Mouse (Mus musculus): Measurements from ENCODE around the gene Pou2f1.
A peak's percentile ranks its signal among the peaks of the same experiment; 100 is the strongest.

Gene Pou2f1

GRCm38 (mm10) chr1:165961676-165962364 is 40.7 kb downstream of the Pou2f1 start:
- no peak for DNase-seq (ENCODE audit: low spot score in 2 of 2)

- no peak for DNase-seq (ENCODE audit: low spot score in 2 of 2)
Measured at GRCm38 (mm10) chr1:165958159-165958558, 44.3 kb downstream of the Pou2f1 start.

GRCm38 (mm10) chr1:165948214-165948813 is 54.2 kb downstream of the Pou2f1 start:
- no peak for DNase-seq (ENCODE audit: low spot score in 2 of 2)

- DNase-seq (ENCODE audit: low spot score in 2 of 2): no peak
Measured at GRCm38 (mm10) chr1:165943270-165943669, 59.2 kb downstream of the Pou2f1 start.

- DNase-seq (ENCODE audit: low spot score in 2 of 2): no peak
Measured at GRCm38 (mm10) chr1:165935466-165935818, 67.0 kb downstream of the Pou2f1 start.

GRCm38 (mm10) chr1:165934648-165935465 is 67.6 kb downstream of the Pou2f1 start:
- DNase-seq (ENCODE audit: low spot score in 2 of 2): no peak

GRCm38 (mm10) chr1:165933915-165934647 is 68.4 kb downstream of the Pou2f1 start:
- no peak for DNase-seq (ENCODE audit: low spot score in 2 of 2)

GRCm38 (mm10) chr1:165932842-165933241 is 69.6 kb downstream of the Pou2f1 start:
- DNase-seq (ENCODE audit: low spot score in 2 of 2): no peak

- no peak for DNase-seq (ENCODE audit: low spot score in 2 of 2)
Measured at GRCm38 (mm10) chr1:165930510-165930909, 72.0 kb downstream of the Pou2f1 start.

- no peak for DNase-seq (ENCODE audit: low spot score in 2 of 2)
Measured at GRCm38 (mm10) chr1:165927507-165928279, 74.8 kb downstream of the Pou2f1 start.

GRCm38 (mm10) chr1:165925207-165925606 is 77.3 kb downstream of the Pou2f1 start:
- no peak for DNase-seq (ENCODE audit: low spot score in 2 of 2)

GRCm38 (mm10) chr1:165922488-165922887 is 80.0 kb downstream of the Pou2f1 start:
- DNase-seq (ENCODE audit: low spot score in 2 of 2): no peak

GRCm38 (mm10) chr1:165921026-165921425 is 81.5 kb downstream of the Pou2f1 start:
- DNase-seq (ENCODE audit: low spot score in 2 of 2): no peak

- no peak for DNase-seq (ENCODE audit: low spot score in 2 of 2)
Measured at GRCm38 (mm10) chr1:165914416-165914801, 88.1 kb downstream of the Pou2f1 start.

- no peak for DNase-seq (ENCODE audit: low spot score in 2 of 2)
Measured at GRCm38 (mm10) chr1:165913720-165914415, 88.6 kb downstream of the Pou2f1 start.

- no peak for DNase-seq (ENCODE audit: low spot score in 2 of 2)
Measured at GRCm38 (mm10) chr1:165909471-165909870, 93.0 kb downstream of the Pou2f1 start.

GRCm38 (mm10) chr1:165908806-165909205 is 93.7 kb downstream of the Pou2f1 start:
- DNase-seq (ENCODE audit: low spot score in 2 of 2): no peak

GRCm38 (mm10) chr1:165908153-165908552 is 94.3 kb downstream of the Pou2f1 start:
- DNase-seq (ENCODE audit: low spot score in 2 of 2): no peak

GRCm38 (mm10) chr1:165903596-165903995 is 98.9 kb downstream of the Pou2f1 start:
- no peak for DNase-seq (ENCODE audit: low spot score in 2 of 2)

GRCm38 (mm10) chr1:165891686-165892085 is 110.8 kb downstream of the Pou2f1 start:
- peak in 1 of 2 experiments; percentile 20 for DNase-seq (ENCODE audit: low spot score in 2 of 2)
